Mouse (Mus musculus): ENCODE measurements around the gene Ankrd26. TPM values are rescaled to one million over a fixed set of nuclear protein-coding genes. Genes with fewer than 3 reads are reported as not detected.

Ankrd26 gene
- total RNA-seq, 1 experiment from 2014 or later: 9.3 TPM

- ATAC-seq (replicated peaks; ENCODE audit: insufficient number of reproducible peaks, low FRiP score, low TSS enrichment, poor library complexity, severe bottlenecking): no peak
These were observed 48.6 kb downstream of the Ankrd26 start for GRCm38 (mm10) chr6:118513335-118514012.

GRCm38 (mm10) chr6:118499010-118499409 lies 63.0 kb downstream of the Ankrd26 start:
- ATAC-seq (replicated peaks; ENCODE audit: insufficient number of reproducible peaks, low FRiP score, low TSS enrichment, poor library complexity, severe bottlenecking): no peak

- no peak for ATAC-seq (replicated peaks; ENCODE audit: insufficient number of reproducible peaks, low FRiP score, low TSS enrichment, poor library complexity, severe bottlenecking)
These were observed 79.9 kb downstream of the Ankrd26 start for GRCm38 (mm10) chr6:118482125-118482524.

- ATAC-seq (replicated peaks; ENCODE audit: insufficient number of reproducible peaks, low FRiP score, low TSS enrichment, poor library complexity, severe bottlenecking): no peak
These were observed 82.9 kb downstream of the Ankrd26 start, which contains the start of gene Zfp9 for GRCm38 (mm10) chr6:118478957-118479708. Gene Zfp9, minus strand, starts transcription at chr6:118479320.

GRCm38 (mm10) chr6:118477875-118478785 lies 83.9 kb downstream of the Ankrd26 start:
- no peak for ATAC-seq (replicated peaks; ENCODE audit: insufficient number of reproducible peaks, low FRiP score, low TSS enrichment, poor library complexity, severe bottlenecking)

- no peak for ATAC-seq (replicated peaks; ENCODE audit: insufficient number of reproducible peaks, low FRiP score, low TSS enrichment, poor library complexity, severe bottlenecking)
These were observed 99.8 kb downstream of the Ankrd26 start for GRCm38 (mm10) chr6:118462069-118462705.

GRCm38 (mm10) chr6:118457726-118458125 lies 104.3 kb downstream of the Ankrd26 start:
- ATAC-seq (replicated peaks; ENCODE audit: insufficient number of reproducible peaks, low FRiP score, low TSS enrichment, poor library complexity, severe bottlenecking): no peak

- peak; percentile 61; the same call in 1 of the 2 replicates for ATAC-seq (replicated peaks; ENCODE audit: insufficient number of reproducible peaks, low FRiP score, low TSS enrichment, poor library complexity, severe bottlenecking)
These were observed 106.9 kb downstream of the Ankrd26 start, which contains the start of gene Zfp248 for GRCm38 (mm10) chr6:118455042-118455631. Gene Zfp248, minus strand, starts transcription at chr6:118455528.

- ATAC-seq (replicated peaks; ENCODE audit: insufficient number of reproducible peaks, low FRiP score, low TSS enrichment, poor library complexity, severe bottlenecking): no peak
These were observed 107.6 kb downstream of the Ankrd26 start for GRCm38 (mm10) chr6:118454452-118454851.

Other genes with a start within 250 kb of the Ankrd26 start
- gene Bms1, start 142.8 kb downstream of the Ankrd26 start, total RNA-seq (2017): 68.3 to 102 TPM (median 77.0 TPM) in 3 replicates
- gene Zfp248, start 106.7 kb downstream of the Ankrd26 start, total RNA-seq (2017): 1.3 TPM in 1 of 3 replicates, not detected in the others
- gene Zfp9, start 82.9 kb downstream of the Ankrd26 start, total RNA-seq (2017): 0.38 to 0.87 TPM in 2 of 3 replicates, not detected in the other

All from monocyte, adult 5-6 weeks (primary cell).